Comparison of ENCODE assay signal across 11 mouse cellular contexts in genomic region chr14:52009361-52009760, GRCm38 (mm10). TPM values are rescaled to one million over a fixed set of nuclear protein-coding genes. Genes with fewer than 3 reads are reported as not detected.
A peak's percentile ranks its signal among the peaks of the same experiment; 100 is the strongest.
DNase-seq lines count a peak whose midpoint lies in the region; ATAC-seq lines count a peak whose summit lies in the region.
"Had no signal": no experiment of that assay in that cellular context is flagged by ENCODE, and none has a peak within 500 bp of the region (broad histone marks: within the 10 kb centered on the region; RNA-seq: fewer than 3 reads in every experiment).

No protein-coding gene starts in this region.

- H3K4me3 ChIP-seq in neural tube, embryonic 11.5 days (ENCODE audit: low read depth, low read length) = peak overlapping the region; percentile 28
- H3K4me3 ChIP-seq in hindbrain, embryonic 16.5 days (ENCODE audit: low read length) = peak overlapping the region; percentile 6
- H3K4me3 ChIP-seq in neural tube, embryonic 12.5 days = peak overlapping the region; percentile 36; the same call in 1 of the 2 replicates
- H3K4me3 ChIP-seq: liver, embryonic 15.5 days; myocyte had no signal

- peak overlapping the region; percentile 39; the same call in 1 of the 2 replicates for H3K9ac ChIP-seq in neural tube, embryonic 11.5 days (ENCODE audit: low read length)
- H3K9ac ChIP-seq in hindbrain, embryonic 16.5 days (ENCODE audit: low read depth, low read length) = peak overlapping the region; percentile 40
- no peak overlapping the region; the same call in 1 of the 2 replicates for H3K9ac ChIP-seq in neural tube, embryonic 12.5 days
- H3K9ac ChIP-seq: liver, embryonic 15.5 days had no signal

- 43% methylated on average over 26 of the region's 26 CpGs for WGBS in neural tube, embryonic 11.5 days
- 34% methylated on average over 26 of the region's 26 CpGs for WGBS in hindbrain, embryonic 16.5 days
- 50% methylated on average over 26 of the region's 26 CpGs for WGBS in neural tube, embryonic 12.5 days

- peak overlapping the region; percentile 24; the same call in 1 of the 2 replicates for H3K27ac ChIP-seq in neural tube, embryonic 11.5 days (ENCODE audit: low read depth, low read length)
- H3K27ac ChIP-seq in hindbrain, embryonic 16.5 days (ENCODE audit: low read depth, low read length) = peak overlapping the region; percentile 32; the same call in 1 of the 2 replicates
- H3K27ac ChIP-seq in neural tube, embryonic 12.5 days = no peak overlapping the region
- H3K27ac ChIP-seq: liver, embryonic 15.5 days had no signal

- H3K4me1 ChIP-seq in neural tube, embryonic 11.5 days (ENCODE audit: control insufficient read depth, insufficient read depth, low read length) = peaks cover 50% of the 10 kb centered on the region
- peaks cover 64% of the 10 kb centered on the region for H3K4me1 ChIP-seq in hindbrain, embryonic 16.5 days (ENCODE audit: control insufficient read depth, insufficient read depth, low read depth, low read length)
- peaks cover 79% of the 10 kb centered on the region for H3K4me1 ChIP-seq in neural tube, embryonic 12.5 days

- peaks cover 23% of the 10 kb centered on the region for H3K36me3 ChIP-seq in neural tube, embryonic 11.5 days (ENCODE audit: control insufficient read depth, insufficient read depth, low read length)
- H3K36me3 ChIP-seq in hindbrain, embryonic 16.5 days (ENCODE audit: control insufficient read depth, insufficient read depth, low read length) = peaks cover 27% of the 10 kb centered on the region
- peaks cover 44% of the 10 kb centered on the region for H3K36me3 ChIP-seq in neural tube, embryonic 12.5 days

- DNase-seq in cerebellum, adult 9-10 months = peak; percentile 48
- no peak for DNase-seq in cerebellum, adult 9-11 months
- DNase-seq in neural tube, embryonic 11.5 days (ENCODE audit: low spot score) = no peak
- DNase-seq in neural tube, embryonic 10.5 days (ENCODE audit: extremely low spot score, low spot score) = no peak
- no peak for DNase-seq in right cerebral cortex, postnatal 14 days
- no peak for DNase-seq in urinary bladder, postnatal 14 days (ENCODE audit: low spot score)

- no peak for ATAC-seq in neural tube, embryonic 11.5 days (ENCODE audit: insufficient read depth, low FRiP score, low TSS enrichment)
- ATAC-seq in hindbrain, embryonic 16.5 days = no peak
- ATAC-seq in neural tube, embryonic 12.5 days (ENCODE audit: low FRiP score, low read depth) = no peak

- no peaks in the 10 kb centered on the region for H3K27me3 ChIP-seq in neural tube, embryonic 11.5 days (ENCODE audit: control insufficient read depth, insufficient read depth, low read length)
- H3K27me3 ChIP-seq in hindbrain, embryonic 16.5 days (replicated peaks; ENCODE audit: control insufficient read depth, insufficient read depth, low read length) = no peaks in the 10 kb centered on the region
- no peaks in the 10 kb centered on the region for H3K27me3 ChIP-seq in neural tube, embryonic 12.5 days (replicated peaks)
- H3K27me3 ChIP-seq: liver, embryonic 15.5 days had no signal

- peak overlapping the region; percentile 47 for H3K4me2 ChIP-seq in neural tube, embryonic 11.5 days (ENCODE audit: low read depth)
- peak overlapping the region; percentile 57 for H3K4me2 ChIP-seq in hindbrain, embryonic 16.5 days (ENCODE audit: low read length)
- H3K4me2 ChIP-seq in neural tube, embryonic 12.5 days (replicated peaks) = peak overlapping the region; percentile 64
- H3K4me2 ChIP-seq: liver, embryonic 15.5 days had no signal

- no peaks in the 10 kb centered on the region for H3K9me3 ChIP-seq in neural tube, embryonic 11.5 days (ENCODE audit: control insufficient read depth, low read length)
- no peaks in the 10 kb centered on the region for H3K9me3 ChIP-seq in hindbrain, embryonic 16.5 days (ENCODE audit: control insufficient read depth, low read length)
- H3K9me3 ChIP-seq in neural tube, embryonic 12.5 days = no peaks in the 10 kb centered on the region
- H3K9me3 ChIP-seq: liver, embryonic 15.5 days had no signal

RNA-seq across cellular contexts. Expression of gene Tmem253, which starts 6.1 kb away (rescaled TPM):
- 0.61 and 1.6 TPM in 2 replicates for polyA plus RNA-seq in neural tube, embryonic 11.5 days (2014; fragmentation: Nextera tagmentation; extraction: Ambion mirVana)
- polyA plus RNA-seq in hindbrain, embryonic 16.5 days (2015; fragmentation: Nextera tagmentation; extraction: Ambion mirVana) = 0.39 and 0.51 TPM in 2 replicates
- polyA plus RNA-seq in neural tube, embryonic 12.5 days (2016; fragmentation: Nextera tagmentation; extraction: Ambion mirVana) = 1.0 and 1.3 TPM in 2 replicates

RNA-seq across cellular contexts. Expression of gene Zfp219, which starts 11.2 kb away (rescaled TPM):
- polyA plus RNA-seq in neural tube, embryonic 11.5 days (2014; fragmentation: Nextera tagmentation; extraction: Ambion mirVana) = 70.6 and 83.3 TPM in 2 replicates
- polyA plus RNA-seq in hindbrain, embryonic 16.5 days (2015; fragmentation: Nextera tagmentation; extraction: Ambion mirVana) = 23.7 and 28.0 TPM in 2 replicates
- 78.3 and 84.9 TPM in 2 replicates for polyA plus RNA-seq in neural tube, embryonic 12.5 days (2016; fragmentation: Nextera tagmentation; extraction: Ambion mirVana)

RNA-seq across cellular contexts. Expression of gene Arhgef40, which starts 24.8 kb away (rescaled TPM):
- polyA plus RNA-seq in neural tube, embryonic 11.5 days (2014; fragmentation: Nextera tagmentation; extraction: Ambion mirVana) = 76.7 and 77.2 TPM in 2 replicates
- polyA plus RNA-seq in hindbrain, embryonic 16.5 days (2015; fragmentation: Nextera tagmentation; extraction: Ambion mirVana) = 63.4 and 74.4 TPM in 2 replicates
- polyA plus RNA-seq in neural tube, embryonic 12.5 days (2016; fragmentation: Nextera tagmentation; extraction: Ambion mirVana) = 105 and 110 TPM in 2 replicates

RNA-seq across cellular contexts. Expression of gene Olfr221, which starts 32.9 kb away (rescaled TPM):
- polyA plus RNA-seq in neural tube, embryonic 11.5 days (2014; fragmentation: Nextera tagmentation; extraction: Ambion mirVana) = not detected in 2 replicates
- polyA plus RNA-seq in hindbrain, embryonic 16.5 days (2015; fragmentation: Nextera tagmentation; extraction: Ambion mirVana) = not detected in 2 replicates
- not detected in 2 replicates for polyA plus RNA-seq in neural tube, embryonic 12.5 days (2016; fragmentation: Nextera tagmentation; extraction: Ambion mirVana)
- polyA plus RNA-seq: intestine, embryonic 14.5 days; liver, embryonic 15.5 days; myocyte had no signal
